Mouse (Mus musculus): Measurements from ENCODE around the gene Ubald2. TPM values are rescaled to one million over a fixed set of nuclear protein-coding genes. Genes with fewer than 3 reads are reported as not detected.

Gene Ubald2
- polyA plus RNA-seq, 1 experiment from 2014 or later = 63.6 TPM

DNA sequence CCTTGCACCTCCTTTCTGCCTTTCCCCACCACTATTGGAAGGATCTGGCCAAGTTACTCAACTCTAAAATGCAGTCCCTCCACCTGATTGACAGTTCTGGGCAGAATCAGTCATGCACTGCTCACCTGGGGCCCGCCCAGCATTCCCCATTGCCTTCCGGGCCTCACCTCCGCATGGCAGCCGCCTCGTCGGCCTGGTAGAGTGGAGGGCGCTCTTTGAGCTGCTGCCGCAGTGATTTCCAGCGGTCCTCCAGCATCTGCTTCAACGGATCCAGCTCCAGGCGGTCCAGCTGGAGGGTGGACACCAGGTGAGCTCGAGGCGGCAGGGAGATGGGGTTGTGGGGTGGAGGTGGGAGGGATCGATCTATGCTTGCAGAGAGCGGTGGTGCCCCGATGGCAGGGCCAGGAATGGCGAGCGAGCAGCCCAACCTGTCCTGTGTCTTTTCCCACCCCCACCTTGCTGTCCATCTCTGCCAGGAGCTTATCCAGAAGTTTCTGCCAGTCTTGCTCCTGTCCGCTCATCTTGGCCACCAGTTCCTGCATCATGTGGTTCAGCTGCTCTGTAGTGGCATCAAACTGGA is 12.5 kb downstream of the Ubald2 start:
- Histone ChIP-seq H3K36me3 (replicated peaks; ENCODE audit: control insufficient read depth, insufficient read depth, low read depth, low read length) (no peaks in the 10 kb centered on the region), H3K27ac (replicated peaks; ENCODE audit: low read depth, low read length) (no peak overlapping the region), H3K27me3 (ENCODE audit: control insufficient read depth, insufficient read depth, low read length) (peaks cover 6% of the 10 kb centered on the region), H3K9me3 (replicated peaks; ENCODE audit: control insufficient read depth, low read length) (no peaks in the 10 kb centered on the region), H3K4me2 (ENCODE audit: low read depth, low read length) (no peak overlapping the region), H3K9ac (replicated peaks; ENCODE audit: low read length) (no peak overlapping the region), H3K4me1 (ENCODE audit: control insufficient read depth, insufficient read depth, low read length) (peaks cover 4% of the 10 kb centered on the region; the same call in 1 of the 2 replicates), H3K4me3 (ENCODE audit: low read depth, low read length) (no peak overlapping the region)
- no peak for DNase-seq (ENCODE audit: low spot score)
- peak; percentile 31; the same call in 1 of the 2 replicates for ATAC-seq (replicated peaks; ENCODE audit: insufficient number of reproducible peaks, low FRiP score, low TSS enrichment, low read depth)
- WGBS = 15% methylated on average over 19 of the region's 19 CpGs

GRCm38 (mm10) chr11:116447822-116448221 is 13.9 kb downstream of the Ubald2 start:
- DNase-seq (ENCODE audit: low spot score) (no peak), ATAC-seq (replicated peaks; ENCODE audit: insufficient number of reproducible peaks, low FRiP score, low TSS enrichment, low read depth) (no peak)
- H3K4me1 ChIP-seq (ENCODE audit: control insufficient read depth, insufficient read depth, low read length) = peaks cover 4% of the 10 kb centered on the region; the same call in 1 of the 2 replicates
- no peaks in the 10 kb centered on the region for H3K36me3 ChIP-seq (replicated peaks; ENCODE audit: control insufficient read depth, insufficient read depth, low read depth, low read length)
- no peak overlapping the region for H3K27ac ChIP-seq (replicated peaks; ENCODE audit: low read depth, low read length)
- H3K4me3 ChIP-seq (ENCODE audit: low read depth, low read length) = no peak overlapping the region
- WGBS = 64% methylated on average over 5 of the region's 5 CpGs
- H3K9ac ChIP-seq (replicated peaks; ENCODE audit: low read length) = no peak overlapping the region
- no peak overlapping the region for H3K4me2 ChIP-seq (ENCODE audit: low read depth, low read length)
- H3K9me3 ChIP-seq (replicated peaks; ENCODE audit: control insufficient read depth, low read length) = no peaks in the 10 kb centered on the region
- H3K27me3 ChIP-seq (ENCODE audit: control insufficient read depth, insufficient read depth, low read length) = peaks cover 6% of the 10 kb centered on the region

DNA sequence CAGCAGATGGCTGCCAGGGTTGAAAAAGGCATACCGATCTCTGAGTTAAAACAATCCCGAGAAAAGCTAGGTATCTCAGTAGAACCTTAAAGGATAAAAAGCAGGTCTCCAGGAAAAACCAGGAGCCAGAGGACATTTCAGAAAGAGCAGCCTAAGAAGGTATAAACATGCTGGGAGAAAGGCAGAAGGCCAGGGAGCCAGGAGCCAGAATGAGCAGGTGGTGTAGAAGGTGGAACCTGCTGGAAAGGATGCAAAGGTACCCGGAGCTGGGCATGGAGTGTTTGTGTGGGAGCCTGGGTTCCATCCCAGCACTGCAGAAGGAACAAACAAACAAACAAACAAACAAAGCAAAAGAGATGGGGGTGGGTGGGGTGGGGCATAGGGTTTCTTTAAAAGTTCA is 15.4 kb downstream of the Ubald2 start:
- Histone ChIP-seq H3K4me2 (ENCODE audit: low read depth, low read length) (no peak overlapping the region), H3K4me1 (ENCODE audit: control insufficient read depth, insufficient read depth, low read length) (peaks cover 4% of the 10 kb centered on the region; the same call in 1 of the 2 replicates), H3K36me3 (replicated peaks; ENCODE audit: control insufficient read depth, insufficient read depth, low read depth, low read length) (no peaks in the 10 kb centered on the region), H3K27me3 (ENCODE audit: control insufficient read depth, insufficient read depth, low read length) (peaks cover 6% of the 10 kb centered on the region), H3K4me3 (ENCODE audit: low read depth, low read length) (no peak overlapping the region), H3K9me3 (replicated peaks; ENCODE audit: control insufficient read depth, low read length) (no peaks in the 10 kb centered on the region), H3K9ac (replicated peaks; ENCODE audit: low read length) (no peak overlapping the region), H3K27ac (replicated peaks; ENCODE audit: low read depth, low read length) (no peak overlapping the region)
- DNase-seq (ENCODE audit: low spot score) = no peak
- ATAC-seq (replicated peaks; ENCODE audit: insufficient number of reproducible peaks, low FRiP score, low TSS enrichment, low read depth) = no peak
- WGBS = 98% methylated on average over 3 of the region's 3 CpGs

GRCm38 (mm10) chr11:116453889-116454288 is 20.0 kb downstream of the Ubald2 start:
- Histone ChIP-seq H3K9ac (replicated peaks; ENCODE audit: low read length) (no peak overlapping the region), H3K4me3 (ENCODE audit: low read depth, low read length) (no peak overlapping the region), H3K27me3 (ENCODE audit: control insufficient read depth, insufficient read depth, low read length) (no peaks in the 10 kb centered on the region), H3K4me2 (ENCODE audit: low read depth, low read length) (no peak overlapping the region), H3K4me1 (ENCODE audit: control insufficient read depth, insufficient read depth, low read length) (no peaks in the 10 kb centered on the region), H3K9me3 (replicated peaks; ENCODE audit: control insufficient read depth, low read length) (no peaks in the 10 kb centered on the region), H3K27ac (replicated peaks; ENCODE audit: low read depth, low read length) (no peak overlapping the region), H3K36me3 (replicated peaks; ENCODE audit: control insufficient read depth, insufficient read depth, low read depth, low read length) (no peaks in the 10 kb centered on the region)
- WGBS = 92% methylated on average over 10 of the region's 10 CpGs
- ATAC-seq (replicated peaks; ENCODE audit: insufficient number of reproducible peaks, low FRiP score, low TSS enrichment, low read depth) (no peak), DNase-seq (ENCODE audit: low spot score) (no peak)

DNA sequence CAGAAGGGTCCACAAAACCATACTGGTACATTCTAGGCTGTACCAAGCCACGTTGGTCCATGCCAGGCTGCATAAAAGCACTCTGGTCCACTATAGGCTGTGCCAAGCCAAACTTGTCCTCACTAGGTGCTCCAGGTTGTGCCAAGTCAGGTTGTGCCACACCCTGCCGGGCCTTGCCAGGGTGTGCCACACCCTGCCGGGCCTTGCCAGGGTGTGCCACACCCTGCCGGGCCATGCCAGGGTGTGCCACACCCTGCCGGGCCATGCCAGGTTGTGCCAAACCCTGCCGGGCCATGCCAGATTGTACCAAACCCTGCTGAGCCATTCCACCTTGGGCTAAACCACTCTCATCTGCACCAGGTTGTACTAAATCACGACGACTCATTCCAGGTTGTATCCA is 22.3 kb downstream of the Ubald2 start:
- no peak for ATAC-seq (replicated peaks; ENCODE audit: insufficient number of reproducible peaks, low FRiP score, low TSS enrichment, low read depth)
- no peak for DNase-seq (ENCODE audit: low spot score)
- no peak overlapping the region for H3K4me2 ChIP-seq (ENCODE audit: low read depth, low read length)
- no peaks in the 10 kb centered on the region for H3K4me1 ChIP-seq (ENCODE audit: control insufficient read depth, insufficient read depth, low read length)
- no peaks in the 10 kb centered on the region for H3K9me3 ChIP-seq (replicated peaks; ENCODE audit: control insufficient read depth, low read length)
- no peak overlapping the region for H3K27ac ChIP-seq (replicated peaks; ENCODE audit: low read depth, low read length)
- 85% methylated on average over 8 of the region's 8 CpGs for WGBS
- no peaks in the 10 kb centered on the region for H3K27me3 ChIP-seq (ENCODE audit: control insufficient read depth, insufficient read depth, low read length)
- no peak overlapping the region for H3K9ac ChIP-seq (replicated peaks; ENCODE audit: low read length)
- no peaks in the 10 kb centered on the region for H3K36me3 ChIP-seq (replicated peaks; ENCODE audit: control insufficient read depth, insufficient read depth, low read depth, low read length)
- H3K4me3 ChIP-seq (ENCODE audit: low read depth, low read length) = no peak overlapping the region

DNA sequence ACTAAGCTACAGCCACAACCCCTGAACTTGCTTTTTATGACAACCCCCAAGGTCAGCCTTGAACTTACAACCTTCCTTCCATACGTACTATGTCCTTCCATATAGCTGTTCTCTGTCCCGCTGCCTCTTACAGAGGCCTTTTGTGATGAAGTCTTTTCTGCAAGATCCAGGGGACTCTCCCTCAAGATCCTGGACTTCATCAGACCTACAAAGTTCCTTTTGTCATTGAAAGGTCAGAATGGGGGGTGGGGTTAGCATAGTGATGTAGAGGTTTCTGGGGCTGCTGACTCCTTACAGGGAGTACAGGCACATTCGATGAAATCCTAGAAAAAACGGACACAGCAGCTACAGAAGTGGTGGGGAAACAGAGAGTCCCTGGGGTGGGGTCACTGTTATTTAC is 25.9 kb downstream of the Ubald2 start:
- 44% methylated on average over 4 of the region's 4 CpGs for WGBS
- H3K27ac ChIP-seq (replicated peaks; ENCODE audit: low read depth, low read length) = no peak overlapping the region
- H3K4me2 ChIP-seq (ENCODE audit: low read depth, low read length) = no peak overlapping the region
- H3K36me3 ChIP-seq (replicated peaks; ENCODE audit: control insufficient read depth, insufficient read depth, low read depth, low read length) = no peaks in the 10 kb centered on the region
- H3K4me1 ChIP-seq (ENCODE audit: control insufficient read depth, insufficient read depth, low read length) = no peaks in the 10 kb centered on the region
- H3K27me3 ChIP-seq (ENCODE audit: control insufficient read depth, insufficient read depth, low read length) = no peaks in the 10 kb centered on the region
- no peak for ATAC-seq (replicated peaks; ENCODE audit: insufficient number of reproducible peaks, low FRiP score, low TSS enrichment, low read depth)
- DNase-seq (ENCODE audit: low spot score) = no peak
- H3K4me3 ChIP-seq (ENCODE audit: low read depth, low read length) = no peak overlapping the region
- H3K9me3 ChIP-seq (replicated peaks; ENCODE audit: control insufficient read depth, low read length) = no peaks in the 10 kb centered on the region
- H3K9ac ChIP-seq (replicated peaks; ENCODE audit: low read length) = no peak overlapping the region

GRCm38 (mm10) chr11:116463338-116463737 is 29.4 kb downstream of the Ubald2 start:
- 65% methylated on average over 5 of the region's 5 CpGs for WGBS
- no peak overlapping the region for H3K4me3 ChIP-seq (ENCODE audit: low read depth, low read length)
- H3K36me3 ChIP-seq (replicated peaks; ENCODE audit: control insufficient read depth, insufficient read depth, low read depth, low read length) = no peaks in the 10 kb centered on the region
- no peak overlapping the region for H3K27ac ChIP-seq (replicated peaks; ENCODE audit: low read depth, low read length)
- 0 out of 2 replicates have a peak overlapping the region, but pooled peaks have one; percentile 6 for H3K9ac ChIP-seq (replicated peaks; ENCODE audit: low read length)
- H3K4me2 ChIP-seq (ENCODE audit: low read depth, low read length) = no peak overlapping the region
- H3K27me3 ChIP-seq (ENCODE audit: control insufficient read depth, insufficient read depth, low read length) = no peaks in the 10 kb centered on the region
- DNase-seq (ENCODE audit: low spot score) (no peak), ATAC-seq (replicated peaks; ENCODE audit: insufficient number of reproducible peaks, low FRiP score, low TSS enrichment, low read depth) (0 out of 2 replicates have a peak, but pooled peaks have one; percentile 44)
- no peaks in the 10 kb centered on the region for H3K9me3 ChIP-seq (replicated peaks; ENCODE audit: control insufficient read depth, low read length)
- H3K4me1 ChIP-seq (ENCODE audit: control insufficient read depth, insufficient read depth, low read length) = no peaks in the 10 kb centered on the region

- Histone ChIP-seq H3K9ac (replicated peaks; ENCODE audit: low read length) (0 out of 2 replicates have a peak overlapping the region, but pooled peaks have one; percentile 6), H3K4me1 (ENCODE audit: control insufficient read depth, insufficient read depth, low read length) (no peaks in the 10 kb centered on the region), H3K36me3 (replicated peaks; ENCODE audit: control insufficient read depth, insufficient read depth, low read depth, low read length) (no peaks in the 10 kb centered on the region), H3K27me3 (ENCODE audit: control insufficient read depth, insufficient read depth, low read length) (no peaks in the 10 kb centered on the region), H3K4me3 (ENCODE audit: low read depth, low read length) (no peak overlapping the region), H3K27ac (replicated peaks; ENCODE audit: low read depth, low read length) (no peak overlapping the region), H3K4me2 (ENCODE audit: low read depth, low read length) (no peak overlapping the region), H3K9me3 (replicated peaks; ENCODE audit: control insufficient read depth, low read length) (no peaks in the 10 kb centered on the region)
- peak; percentile 90 for DNase-seq (ENCODE audit: low spot score)
- 8% methylated on average over 2 of the region's 2 CpGs for WGBS
- 0 out of 2 replicates have a peak, but pooled peaks have one; percentile 27 for ATAC-seq (replicated peaks; ENCODE audit: insufficient number of reproducible peaks, low FRiP score, low TSS enrichment, low read depth)
These were observed 29.9 kb downstream of the Ubald2 start for GRCm38 (mm10) chr11:116463833-116464232.
